Mouse (Mus musculus): ENCODE data around the gene Stambp. TPM values are rescaled to one million over a fixed set of nuclear protein-coding genes. Genes with fewer than 3 reads are reported as not detected.
"Not testable (repeated sequence)": the region's sequence is repeated elsewhere in the genome, so short reads cannot be mapped to it uniquely, and the experiment has no call there.

The Stambp gene
- polyA plus RNA-seq, 1 experiment: 3.7 TPM

GRCm38 (mm10) chr6:83595035-83595434 is 22.5 kb upstream of the Stambp start:
- H3K27me3 ChIP-seq (replicated peaks): peaks cover 30% of the 10 kb centered on the region
- no peaks in the 10 kb centered on the region for H3K9me3 ChIP-seq
- peaks cover 23% of the 10 kb centered on the region for H3K4me1 ChIP-seq
- H3K4me3 ChIP-seq (replicated peaks): no peak overlapping the region
- no peaks in the 10 kb centered on the region for H3K36me3 ChIP-seq (replicated peaks; ENCODE audit: low read length)
- TF ChIP-seq GATA1 (IDR thresholded peaks at IDR 0.05; ENCODE audit: borderline replicate concordance, low read length) (no peak), FLI1 (IDR thresholded peaks at IDR 0.05; ENCODE audit: low read length) (no peak)

DNA sequence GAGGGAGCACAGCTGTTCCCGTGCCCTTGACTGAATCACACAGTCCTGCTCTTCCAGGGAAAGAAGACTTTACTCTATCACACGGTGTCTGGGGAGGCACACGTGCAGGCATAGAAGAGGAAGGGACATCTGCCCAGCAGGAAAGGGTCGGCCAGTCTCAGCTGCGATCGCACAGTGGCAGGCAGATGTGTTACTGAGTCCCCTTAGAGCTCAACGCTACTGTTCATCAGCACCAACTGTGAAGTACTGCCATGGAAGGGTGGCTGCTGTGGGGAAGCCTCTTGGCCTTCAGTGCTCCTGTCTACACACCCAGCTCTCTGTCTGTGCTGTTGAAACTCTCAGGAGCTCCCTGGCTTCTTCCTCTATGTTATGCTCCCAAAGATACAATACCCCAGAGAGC is 21.4 kb upstream of the Stambp start:
- no peak for TF ChIP-seq FLI1 (IDR thresholded peaks at IDR 0.05; ENCODE audit: low read length)
- no peak for TF ChIP-seq GATA1 (IDR thresholded peaks at IDR 0.05; ENCODE audit: borderline replicate concordance, low read length)
- Histone ChIP-seq H3K4me1 (peaks cover 17% of the 10 kb centered on the region), H3K27me3 (replicated peaks) (peaks cover 36% of the 10 kb centered on the region), H3K4me3 (replicated peaks) (no peak overlapping the region), H3K9me3 (no peaks in the 10 kb centered on the region), H3K36me3 (replicated peaks; ENCODE audit: low read length) (no peaks in the 10 kb centered on the region)

DNA sequence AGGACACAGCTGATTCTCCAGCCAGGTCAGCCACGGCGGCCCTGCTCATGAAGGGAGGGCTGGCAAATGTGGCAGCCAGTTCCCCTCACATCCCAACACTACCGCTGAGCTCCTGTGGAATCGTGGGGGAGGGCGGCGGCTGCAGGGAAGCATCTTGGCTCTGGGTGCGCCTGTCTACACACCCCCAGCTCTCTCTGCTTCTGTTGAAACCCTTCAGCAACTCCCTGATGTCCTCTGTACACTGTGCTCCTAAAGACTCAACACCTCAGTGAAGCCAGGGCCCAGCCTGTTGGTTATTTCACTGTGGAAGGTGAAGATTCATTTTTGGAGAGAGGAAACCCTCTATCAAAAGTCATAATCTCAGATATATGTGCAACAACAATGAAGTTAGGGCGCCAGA is 19.5 kb upstream of the Stambp start:
- H3K27me3 ChIP-seq (replicated peaks): peaks cover 44% of the 10 kb centered on the region
- peaks cover 9% of the 10 kb centered on the region for H3K4me1 ChIP-seq
- TF ChIP-seq FLI1 (IDR thresholded peaks at IDR 0.05; ENCODE audit: low read length): no peak
- no peak for TF ChIP-seq GATA1 (IDR thresholded peaks at IDR 0.05; ENCODE audit: borderline replicate concordance, low read length)
- no peak overlapping the region for H3K4me3 ChIP-seq (replicated peaks)
- H3K36me3 ChIP-seq (replicated peaks; ENCODE audit: low read length): no peaks in the 10 kb centered on the region
- H3K9me3 ChIP-seq: no peaks in the 10 kb centered on the region

DNA sequence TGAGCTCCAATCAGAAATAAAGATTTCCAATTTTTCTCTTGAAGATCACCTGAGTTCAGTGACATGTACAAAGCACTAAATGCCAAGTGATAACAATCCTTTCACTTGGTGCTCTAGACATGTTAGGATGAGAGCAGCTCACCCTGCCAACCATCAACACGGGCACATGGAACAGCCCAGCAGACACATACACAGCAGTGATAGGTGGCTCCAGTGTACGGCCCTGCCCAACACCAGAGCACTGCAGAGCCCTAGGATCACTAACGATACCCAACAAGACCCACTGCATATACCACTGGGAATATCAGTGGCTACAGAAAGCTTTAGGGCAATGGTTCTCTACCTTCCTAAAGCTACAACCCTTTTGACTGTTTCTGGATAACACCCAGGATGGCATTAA is 17.8 kb upstream of the Stambp start:
- Histone ChIP-seq H3K4me3 (replicated peaks) (no peak overlapping the region), H3K27me3 (replicated peaks) (peaks cover 41% of the 10 kb centered on the region)

GRCm38 (mm10) chr6:83587191-83587590 is 14.7 kb upstream of the Stambp start:
- H3K4me3 ChIP-seq (replicated peaks); H3K36me3 ChIP-seq (replicated peaks; ENCODE audit: low read length); H3K9me3 ChIP-seq: not testable (repeated sequence)
- Histone ChIP-seq H3K4me1 (peaks cover 23% of the 10 kb centered on the region), H3K27me3 (replicated peaks) (peaks cover 40% of the 10 kb centered on the region)

More for the DNA sequence above, 17.8 kb upstream of the Stambp start:
- Histone ChIP-seq H3K36me3 (replicated peaks; ENCODE audit: low read length) (no peaks in the 10 kb centered on the region), H3K4me1 (peaks cover 9% of the 10 kb centered on the region), H3K9me3 (no peaks in the 10 kb centered on the region)
- no peak for TF ChIP-seq GATA1 (IDR thresholded peaks at IDR 0.05; ENCODE audit: borderline replicate concordance, low read length)
- no peak for TF ChIP-seq FLI1 (IDR thresholded peaks at IDR 0.05; ENCODE audit: low read length)

DNA sequence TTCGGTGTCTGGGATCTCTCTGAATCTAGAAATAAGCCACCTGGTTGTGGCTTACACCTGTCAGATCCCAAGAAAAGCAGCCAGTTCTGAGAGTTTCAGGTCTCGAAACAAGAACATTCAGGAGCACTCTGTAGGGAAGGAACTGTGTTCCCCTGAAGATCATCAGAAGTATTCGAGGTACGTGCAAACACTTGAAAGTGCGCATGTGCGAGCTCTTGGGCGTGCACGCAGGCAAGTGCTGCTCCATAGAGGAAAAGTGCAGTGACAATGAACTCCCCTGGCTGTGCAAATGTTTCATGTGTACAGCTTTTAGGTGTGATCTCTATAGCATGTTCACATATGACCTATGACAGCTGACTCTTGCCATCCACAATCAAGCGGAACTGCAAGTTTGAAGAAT is 12.8 kb upstream of the Stambp start:
- H3K36me3 ChIP-seq (replicated peaks; ENCODE audit: low read length); H3K4me3 ChIP-seq (replicated peaks); H3K9me3 ChIP-seq: not testable (repeated sequence)
- Histone ChIP-seq H3K4me1 (peaks cover 28% of the 10 kb centered on the region), H3K27me3 (replicated peaks) (peaks cover 41% of the 10 kb centered on the region)

GRCm38 (mm10) chr6:83583591-83583990 is 11.1 kb upstream of the Stambp start:
- H3K4me1 ChIP-seq: peaks cover 23% of the 10 kb centered on the region

GRCm38 (mm10) chr6:83582938-83583270 is 10.4 kb upstream of the Stambp start:
- Histone ChIP-seq H3K9me3 (no peaks in the 10 kb centered on the region), H3K4me3 (replicated peaks) (no peak overlapping the region), H3K27me3 (replicated peaks) (peaks cover 45% of the 10 kb centered on the region), H3K4me1 (peaks cover 23% of the 10 kb centered on the region), H3K36me3 (replicated peaks; ENCODE audit: low read length) (no peaks in the 10 kb centered on the region)
- no peak for TF ChIP-seq FLI1 (IDR thresholded peaks at IDR 0.05; ENCODE audit: low read length)

More at GRCm38 (mm10) chr6:83583591-83583990, 11.1 kb upstream of the Stambp start:
- no peaks in the 10 kb centered on the region for H3K36me3 ChIP-seq (replicated peaks; ENCODE audit: low read length)
- peaks cover 44% of the 10 kb centered on the region for H3K27me3 ChIP-seq (replicated peaks)
- no peak for TF ChIP-seq GATA1 (IDR thresholded peaks at IDR 0.05; ENCODE audit: borderline replicate concordance, low read length)
- no peak for TF ChIP-seq FLI1 (IDR thresholded peaks at IDR 0.05; ENCODE audit: low read length)
- H3K4me3 ChIP-seq (replicated peaks): no peak overlapping the region
- H3K9me3 ChIP-seq: no peaks in the 10 kb centered on the region

GRCm38 (mm10) chr6:83582135-83582937 is 9.8 kb upstream of the Stambp start:
- TF ChIP-seq FLI1 (IDR thresholded peaks at IDR 0.05; ENCODE audit: low read length) (no peak), GATA1 (IDR thresholded peaks at IDR 0.05; ENCODE audit: borderline replicate concordance, low read length) (no peak)
- H3K4me1 ChIP-seq: peaks cover 23% of the 10 kb centered on the region
- H3K9me3 ChIP-seq: no peaks in the 10 kb centered on the region
- peaks cover 49% of the 10 kb centered on the region for H3K27me3 ChIP-seq (replicated peaks)
- no peaks in the 10 kb centered on the region for H3K36me3 ChIP-seq (replicated peaks; ENCODE audit: low read length)
- no peak overlapping the region for H3K4me3 ChIP-seq (replicated peaks)

DNA sequence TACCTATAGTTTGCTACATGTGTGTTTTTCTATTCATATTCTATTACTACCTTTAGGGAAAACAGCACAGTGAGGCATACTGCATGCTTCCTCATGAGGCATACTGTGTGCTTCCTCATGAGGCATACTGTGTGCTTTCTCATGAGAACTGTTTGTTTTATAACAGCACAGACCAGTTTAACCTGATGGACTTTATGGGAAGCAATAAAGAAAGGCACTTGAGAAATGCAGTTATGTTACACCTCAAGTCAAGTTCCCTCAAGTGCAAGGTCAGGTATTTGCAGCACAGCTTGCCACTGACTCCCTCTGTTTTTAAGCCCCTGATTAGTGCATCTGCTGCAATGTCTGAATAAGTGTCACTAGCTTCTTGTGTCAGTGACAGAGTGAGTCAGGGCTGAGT is 5.0 kb upstream of the Stambp start:
- no peaks in the 10 kb centered on the region for H3K36me3 ChIP-seq (replicated peaks; ENCODE audit: low read length)
- TF ChIP-seq FLI1 (IDR thresholded peaks at IDR 0.05; ENCODE audit: low read length) (no peak), GATA1 (IDR thresholded peaks at IDR 0.05; ENCODE audit: borderline replicate concordance, low read length) (no peak)
- no peaks in the 10 kb centered on the region for H3K9me3 ChIP-seq
- H3K4me1 ChIP-seq: peaks cover 28% of the 10 kb centered on the region
- peaks cover 50% of the 10 kb centered on the region for H3K27me3 ChIP-seq (replicated peaks)
- no peak overlapping the region for H3K4me3 ChIP-seq (replicated peaks)

DNA sequence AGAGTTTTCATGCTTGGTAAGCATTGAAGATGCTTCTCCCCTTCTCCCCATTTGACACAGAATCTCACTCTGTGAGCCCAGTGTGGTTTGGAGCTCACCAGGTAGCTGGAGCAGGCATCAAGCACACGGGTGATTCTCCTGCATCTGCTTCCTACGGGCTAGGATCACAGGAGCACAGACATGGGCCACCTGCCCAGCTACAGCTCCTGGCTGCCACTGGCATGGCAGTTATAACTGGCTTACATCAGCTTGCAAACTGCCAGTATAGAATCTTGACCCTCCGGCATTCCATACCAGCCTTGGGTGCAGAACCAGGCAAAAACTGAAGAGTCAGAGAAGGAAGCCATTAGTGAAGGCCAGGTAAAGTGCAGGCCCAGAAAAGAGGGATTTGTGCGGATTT is 3.1 kb upstream of the Stambp start:
- no peaks in the 10 kb centered on the region for H3K9me3 ChIP-seq
- no peaks in the 10 kb centered on the region for H3K36me3 ChIP-seq (replicated peaks; ENCODE audit: low read length)
- H3K4me1 ChIP-seq: peaks cover 32% of the 10 kb centered on the region
- TF ChIP-seq GATA1 (IDR thresholded peaks at IDR 0.05; ENCODE audit: borderline replicate concordance, low read length): no peak
- no peak for TF ChIP-seq FLI1 (IDR thresholded peaks at IDR 0.05; ENCODE audit: low read length)
- peaks cover 39% of the 10 kb centered on the region for H3K27me3 ChIP-seq (replicated peaks)
- no peak overlapping the region for H3K4me3 ChIP-seq (replicated peaks)

All from megakaryocyte, embryonic 14.5 days (primary cell).